31 mouse cellular contexts compared by ENCODE assay signal in the genomic region with DNA sequence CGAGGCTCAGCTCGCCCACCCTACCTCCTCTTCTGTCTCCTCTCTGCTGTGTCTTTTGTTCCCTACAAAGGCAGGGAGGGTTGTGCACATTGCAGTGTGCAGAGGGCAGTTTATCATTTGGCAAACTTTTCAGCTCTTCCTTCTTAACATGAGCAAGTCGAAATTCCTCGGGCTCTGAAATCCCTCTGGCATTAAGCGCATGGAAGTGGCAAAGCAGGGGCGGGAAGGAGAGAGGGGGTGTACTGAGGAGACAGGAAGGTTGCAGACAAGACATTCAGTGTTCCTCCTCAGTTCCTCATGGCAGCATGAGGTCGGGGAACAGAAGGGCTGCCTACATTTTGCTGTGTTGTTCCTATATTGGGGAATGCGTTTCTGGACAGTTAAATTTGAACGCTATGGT. TPM values are rescaled to one million over a fixed set of nuclear protein-coding genes. Genes with fewer than 3 reads are reported as not detected.
"Had no signal": no experiment of that assay in that cellular context is flagged by ENCODE, and none has a peak within 500 bp of the region (broad histone marks: within the 10 kb centered on the region; RNA-seq: fewer than 3 reads in every experiment).

No protein-coding gene starts in this region.

- DNase-seq: cerebellum, adult 8-10 months; cerebellum, adult 9-10 months; cerebellum, postnatal 10 days; cerebellum, postnatal 14 days; cerebellum, postnatal 25 days; cerebellum, postnatal 36 days; embryo, embryonic 11 days; forebrain, postnatal 0 days; gastrocnemius, adult 2 months; gastrocnemius, postnatal 10 days; gastrocnemius, postnatal 14 days; gastrocnemius, postnatal 25 days; gastrocnemius, postnatal 36 days; heart, adult 11 months; heart, adult 18-20 months; heart, adult 2 months had no signal

- H3K4me3 ChIP-seq: embryonic facial prominence, embryonic 10.5 days; embryonic facial prominence, embryonic 12.5 days; embryonic facial prominence, embryonic 13.5 days; embryonic facial prominence, embryonic 15.5 days; erythroblast, embryonic 14.5 days; forebrain, embryonic 10.5 days; forebrain, embryonic 12.5 days; forebrain, embryonic 13.5 days; forebrain, embryonic 15.5 days; gastrocnemius, adult 2 months; heart, adult 2 months had no signal

- H3K9ac ChIP-seq: embryonic facial prominence, embryonic 12.5 days; embryonic facial prominence, embryonic 13.5 days; embryonic facial prominence, embryonic 15.5 days; forebrain, embryonic 12.5 days; forebrain, embryonic 13.5 days; forebrain, embryonic 15.5 days; forebrain, postnatal 0 days had no signal

- H3K9me3 ChIP-seq: embryonic facial prominence, embryonic 10.5 days; embryonic facial prominence, embryonic 12.5 days; embryonic facial prominence, embryonic 13.5 days; embryonic facial prominence, embryonic 15.5 days; forebrain, embryonic 10.5 days; forebrain, embryonic 12.5 days; forebrain, embryonic 13.5 days; forebrain, embryonic 15.5 days had no signal

- ATAC-seq: forebrain, embryonic 13.5 days; forebrain, embryonic 14.5 days; forebrain, embryonic 15.5 days; forebrain, embryonic 16.5 days; forebrain, postnatal 0 days had no signal

- H3K27ac ChIP-seq: embryonic facial prominence, embryonic 10.5 days; embryonic facial prominence, embryonic 12.5 days; embryonic facial prominence, embryonic 13.5 days; embryonic facial prominence, embryonic 15.5 days; forebrain, embryonic 10.5 days; forebrain, embryonic 12.5 days; forebrain, embryonic 13.5 days; forebrain, embryonic 15.5 days; gastrocnemius, adult 2 months; heart, adult 2 months had no signal

- H3K4me2 ChIP-seq: embryonic facial prominence, embryonic 12.5 days; embryonic facial prominence, embryonic 13.5 days; embryonic facial prominence, embryonic 15.5 days; forebrain, embryonic 12.5 days; forebrain, embryonic 13.5 days; forebrain, embryonic 15.5 days had no signal

- H3K4me1 ChIP-seq: embryonic facial prominence, embryonic 12.5 days had no signal

- H3K36me3 ChIP-seq: embryonic facial prominence, embryonic 10.5 days; embryonic facial prominence, embryonic 12.5 days; embryonic facial prominence, embryonic 13.5 days; embryonic facial prominence, embryonic 15.5 days; forebrain, embryonic 10.5 days; forebrain, embryonic 12.5 days; forebrain, embryonic 15.5 days had no signal

- H3K27me3 ChIP-seq: forebrain, embryonic 13.5 days; forebrain, embryonic 15.5 days had no signal

RNA-seq across cellular contexts. Expression of a gene that starts 19.9 kb away (rescaled TPM):
- total RNA-seq: gastrocnemius, adult 18-20 months; gastrocnemius, adult 2 months; gastrocnemius, adult 8-10 months; heart, adult 18-20 months; heart, adult 2 months; heart, adult 8-10 months had no signal
- polyA plus RNA-seq: erythroblast, embryonic 14.5 days; gonadal fat pad, adult 2 months had no signal
